Mouse (Mus musculus) C2C12 (cell line): ENCODE measurements around the gene Zfp663.

Experiments
- CEBPB ChIP-seq: IDR thresholded peaks from one replicate; pipeline ENCODE4 v1.6.1; 2011; ENCODE audit warnings: low read depth, mild to moderate bottlenecking, control low read depth, moderate library complexity
- CTCF ChIP-seq: IDR thresholded peaks from one replicate; pipeline ENCODE4 v1.5.1; 2011; ENCODE audit not compliant: control insufficient read depth, insufficient read depth, insufficient read length
- FOSL1 ChIP-seq: IDR thresholded peaks from one replicate; pipeline ENCODE4 v1.8.0; 2011; ENCODE audit warnings: mild to moderate bottlenecking, low read length; ENCODE audit not compliant: poor library complexity, insufficient read depth, severe bottlenecking
- MAX ChIP-seq: IDR thresholded peaks from one replicate; pipeline ENCODE4 v1.6.1; 2011; ENCODE audit warnings: mild to moderate bottlenecking, control low read depth
- MYOD1 ChIP-seq: IDR thresholded peaks from one replicate; pipeline ENCODE4 v1.6.1; 2011; ENCODE audit warnings: low read depth; ENCODE audit not compliant: control insufficient read depth, insufficient read length
- MYOG ChIP-seq: IDR thresholded peaks from one replicate; pipeline ENCODE4 v1.6.1; 2011; ENCODE audit not compliant: control insufficient read depth, insufficient read length; ENCODE audit errors: extremely low read depth
- USF1 ChIP-seq: IDR thresholded peaks from one replicate; pipeline ENCODE4 v1.6.1; 2011; ENCODE audit warnings: low read depth, mild to moderate bottlenecking, control low read depth, moderate library complexity

DNA sequence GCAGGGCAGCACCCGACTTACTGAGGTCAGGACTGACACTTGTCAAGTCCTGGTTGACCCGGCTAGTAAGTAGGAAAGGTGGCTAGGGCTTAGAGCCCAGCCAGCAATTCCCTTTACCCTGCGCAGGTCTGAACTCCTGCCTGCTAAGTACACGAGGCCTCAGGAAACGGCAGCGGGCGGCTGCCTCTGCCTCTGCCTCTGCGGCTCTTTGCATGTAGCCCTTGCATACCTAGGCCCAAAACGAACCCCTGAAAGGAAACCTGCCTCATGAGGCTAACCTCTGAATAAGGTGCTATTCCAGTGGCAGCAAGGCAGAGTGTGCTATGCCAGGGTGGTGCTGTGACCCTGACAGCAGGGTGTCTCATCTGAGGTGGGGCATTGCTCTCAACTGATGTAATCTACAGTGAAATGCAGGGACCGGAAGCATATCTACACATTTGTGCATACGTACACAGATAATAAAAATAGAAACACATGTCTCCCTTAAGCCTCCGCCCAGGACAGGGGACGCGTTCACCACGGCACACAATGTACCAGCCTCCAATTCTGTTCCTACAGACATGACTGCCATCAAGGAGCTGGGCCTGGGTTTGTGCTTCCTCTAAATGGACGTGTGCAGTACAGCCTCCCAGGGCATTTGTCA lies 50.8 kb downstream of the Zfp663 start:
- TF ChIP-seq CTCF: no peak
- TF ChIP-seq MAX: no peak
- TF ChIP-seq FOSL1: no peak
- TF ChIP-seq CEBPB: no peak
- TF ChIP-seq MYOG: no peak
- TF ChIP-seq USF1: no peak
- no peak for TF ChIP-seq MYOD1
